Mouse (Mus musculus) neural tube, embryonic 15.5 days (tissue): Measurements from ENCODE around the gene Itga6. TPM values are rescaled to one million over a fixed set of nuclear protein-coding genes. Genes with fewer than 3 reads are reported as not detected.
A peak's percentile ranks its signal among the peaks of the same experiment; 100 is the strongest.

Experiments
- ATAC-seq: fragments of 200-750 bp; cut with Nextera tagmentation; 2 replicates; pipeline ENCODE4 v1.8.0; 2017; ENCODE audit warnings: mild to moderate bottlenecking, moderate TSS enrichment, moderate library complexity; ENCODE audit not compliant: low FRiP score
- H3K27ac ChIP-seq: fragments of 300-500 bp; sonication (generic); replicated peaks from 2 replicates; pipeline ENCODE4 v1.5.1; 2015; ENCODE audit warnings: mild to moderate bottlenecking, inconsistent platforms
- H3K27me3 ChIP-seq: fragments of 300-500 bp; sonication (generic); replicated peaks from 2 replicates; pipeline ENCODE4 v1.6.1; 2015; ENCODE audit warnings: inconsistent platforms
- H3K36me3 ChIP-seq: fragments of 300-500 bp; sonication (generic); 2 replicates; pipeline ENCODE4 v1.6.1; 2015; ENCODE audit warnings: inconsistent platforms
- H3K4me1 ChIP-seq: fragments of 300-500 bp; sonication (generic); 2 replicates; pipeline ENCODE4 v1.6.1; 2015; ENCODE audit warnings: inconsistent platforms
- H3K4me2 ChIP-seq: fragments of 300-500 bp; sonication (generic); 2 replicates; pipeline ENCODE4 v1.6.1; 2015; ENCODE audit warnings: inconsistent platforms, mild to moderate bottlenecking, moderate library complexity
- H3K4me3 ChIP-seq: fragments of 300-500 bp; sonication (generic); replicated peaks from 2 replicates; pipeline ENCODE4 v1.5.1; 2015; ENCODE audit warnings: mild to moderate bottlenecking, inconsistent platforms
- H3K9ac ChIP-seq: fragments of 300-500 bp; sonication (generic); replicated peaks from 2 replicates; pipeline ENCODE4 v1.6.1; 2015; ENCODE audit warnings: mild to moderate bottlenecking, inconsistent platforms
- H3K9me3 ChIP-seq: fragments of 300-500 bp; sonication (generic); replicated peaks from 2 replicates; pipeline ENCODE4 v1.6.1; 2016; ENCODE audit warnings: inconsistent platforms
- WGBS: fragments of 180-500 bp; shearing (Covaris S2); methylation state at CpG from one replicate; pipeline ENCODE4 v1.1.7; 2015; ENCODE audit warnings: mixed read lengths; 5-methylcytosine and 5-hydroxymethylcytosine counted together
- polyA plus RNA-seq: library from polyadenylated mRNA; unstranded; fragments of >200 nt; fragmentation: Nextera tagmentation; extraction: Ambion mirVana; gene quantifications from 2 replicates; pipeline ENCODE4 v1.2.1, GENCODE M21; 2015

The Itga6 gene
- polyA plus RNA-seq, 1 experiment from 2014 or later: 23.1 TPM

GRCm38 (mm10) chr2:71767019-71767610 is 21.7 kb downstream of the Itga6 start:
- ATAC-seq: no peak
- Histone ChIP-seq H3K4me3 (no peak overlapping the region), H3K27ac (no peak overlapping the region)

GRCm38 (mm10) chr2:71771762-71772161 is 26.3 kb downstream of the Itga6 start:
- H3K9ac ChIP-seq: no peak overlapping the region
- H3K36me3 ChIP-seq: no peaks in the 10 kb centered on the region
- no peak overlapping the region for H3K4me3 ChIP-seq
- peaks cover 15% of the 10 kb centered on the region for H3K4me1 ChIP-seq
- H3K27me3 ChIP-seq: no peaks in the 10 kb centered on the region
- ATAC-seq: no peak
- 93% methylated on average over 4 of the region's 4 CpGs for WGBS
- H3K27ac ChIP-seq: no peak overlapping the region
- H3K4me2 ChIP-seq: no peak overlapping the region
- no peaks in the 10 kb centered on the region for H3K9me3 ChIP-seq

More at GRCm38 (mm10) chr2:71767019-71767610, 21.7 kb downstream of the Itga6 start:
- 86% methylated on average over 6 of the region's 6 CpGs for whole genome bisulfite sequencing
- no peaks in the 10 kb centered on the region for H3K4me1 ChIP-seq
- no peaks in the 10 kb centered on the region for H3K27me3 ChIP-seq
- H3K9ac ChIP-seq: no peak overlapping the region
- no peak overlapping the region for H3K4me2 ChIP-seq
- no peaks in the 10 kb centered on the region for H3K36me3 ChIP-seq
- no peaks in the 10 kb centered on the region for H3K9me3 ChIP-seq

- Histone ChIP-seq H3K4me2 (no peak overlapping the region), H3K36me3 (no peaks in the 10 kb centered on the region), H3K27ac (no peak overlapping the region), H3K4me1 (peaks cover 15% of the 10 kb centered on the region), H3K4me3 (no peak overlapping the region), H3K9ac (no peak overlapping the region), H3K9me3 (no peaks in the 10 kb centered on the region), H3K27me3 (no peaks in the 10 kb centered on the region)
- no peak for ATAC-seq
- 92% methylated on average over 5 of the region's 5 CpGs for WGBS
These were observed 28.3 kb downstream of the Itga6 start for GRCm38 (mm10) chr2:71773714-71774113.

- 58% methylated on average over 10 of the region's 10 CpGs for WGBS
- H3K9ac ChIP-seq: no peak overlapping the region
- no peaks in the 10 kb centered on the region for H3K9me3 ChIP-seq
- no peaks in the 10 kb centered on the region for H3K27me3 ChIP-seq
- H3K4me1 ChIP-seq: peaks cover 15% of the 10 kb centered on the region
- peak overlapping the region; percentile 34; the same call in 1 of the 2 replicates for H3K4me2 ChIP-seq
- H3K4me3 ChIP-seq: no peak overlapping the region
- peak overlapping the region; percentile 65 for H3K27ac ChIP-seq
- H3K36me3 ChIP-seq: no peaks in the 10 kb centered on the region
- no peak for ATAC-seq
These were observed 29.0 kb downstream of the Itga6 start for GRCm38 (mm10) chr2:71774246-71774951.

GRCm38 (mm10) chr2:71775201-71775611 is 29.8 kb downstream of the Itga6 start:
- no peak overlapping the region for H3K9ac ChIP-seq
- 16% methylated on average over 9 of the region's 9 CpGs for WGBS
- ATAC-seq: peak; percentile 70
- peak overlapping the region; percentile 34 for H3K4me2 ChIP-seq
- no peaks in the 10 kb centered on the region for H3K9me3 ChIP-seq
- H3K27me3 ChIP-seq: no peaks in the 10 kb centered on the region
- no peak overlapping the region for H3K4me3 ChIP-seq
- H3K4me1 ChIP-seq: peaks cover 15% of the 10 kb centered on the region
- H3K27ac ChIP-seq: peak overlapping the region; percentile 65
- H3K36me3 ChIP-seq: no peaks in the 10 kb centered on the region

- peaks cover 15% of the 10 kb centered on the region for H3K4me1 ChIP-seq
- no peak overlapping the region for H3K4me3 ChIP-seq
- no peak overlapping the region for H3K9ac ChIP-seq
- ATAC-seq: no peak
- WGBS: 77% methylated on average over 5 of the region's 5 CpGs
- no peaks in the 10 kb centered on the region for H3K27me3 ChIP-seq
- H3K36me3 ChIP-seq: no peaks in the 10 kb centered on the region
- H3K27ac ChIP-seq: no peak overlapping the region
- no peak overlapping the region for H3K4me2 ChIP-seq
- H3K9me3 ChIP-seq: no peaks in the 10 kb centered on the region
These were observed 34.0 kb downstream of the Itga6 start for GRCm38 (mm10) chr2:71779266-71779888.

- H3K27ac ChIP-seq: no peak overlapping the region
- H3K9me3 ChIP-seq: no peaks in the 10 kb centered on the region
- H3K4me1 ChIP-seq: peaks cover 10% of the 10 kb centered on the region
- H3K4me2 ChIP-seq: no peak overlapping the region
- 70% methylated on average over 6 of the region's 6 CpGs for WGBS
- H3K27me3 ChIP-seq: no peaks in the 10 kb centered on the region
- no peak for ATAC-seq
- no peak overlapping the region for H3K9ac ChIP-seq
- H3K4me3 ChIP-seq: no peak overlapping the region
- no peaks in the 10 kb centered on the region for H3K36me3 ChIP-seq
These were observed 34.6 kb downstream of the Itga6 start for GRCm38 (mm10) chr2:71780016-71780415.

GRCm38 (mm10) chr2:71785260-71785659 is 39.8 kb downstream of the Itga6 start:
- H3K27ac ChIP-seq: no peak overlapping the region
- peaks cover 17% of the 10 kb centered on the region; the same call in 1 of the 2 replicates for H3K4me1 ChIP-seq
- 0 out of 2 replicates have a peak, but pooled peaks cover 6% of the 10 kb centered on the region for H3K27me3 ChIP-seq
- no peaks in the 10 kb centered on the region for H3K9me3 ChIP-seq
- 73% methylated on average over 3 of the region's 3 CpGs for WGBS
- no peak overlapping the region for H3K9ac ChIP-seq
- no peak overlapping the region for H3K4me3 ChIP-seq
- no peak overlapping the region for H3K4me2 ChIP-seq
- no peaks in the 10 kb centered on the region for H3K36me3 ChIP-seq
- no peak for ATAC-seq

GRCm38 (mm10) chr2:71786060-71786459 is 40.6 kb downstream of the Itga6 start:
- no peak for ATAC-seq
- peak overlapping the region; percentile 99 for H3K4me2 ChIP-seq
- H3K4me3 ChIP-seq: 0 out of 2 replicates have a peak overlapping the region, but pooled peaks have one; percentile 59
- 52% methylated on average over 5 of the region's 5 CpGs for WGBS
- H3K27ac ChIP-seq: no peak overlapping the region
- 0 out of 2 replicates have a peak, but pooled peaks cover 6% of the 10 kb centered on the region for H3K27me3 ChIP-seq
- no peaks in the 10 kb centered on the region for H3K36me3 ChIP-seq
- H3K4me1 ChIP-seq: peaks cover 17% of the 10 kb centered on the region; the same call in 1 of the 2 replicates
- H3K9ac ChIP-seq: no peak overlapping the region
- H3K9me3 ChIP-seq: no peaks in the 10 kb centered on the region

- ATAC-seq: peak; percentile 90
- Histone ChIP-seq H3K9me3 (no peaks in the 10 kb centered on the region), H3K27ac (peak overlapping the region; percentile 66), H3K36me3 (no peaks in the 10 kb centered on the region), H3K9ac (peak overlapping the region; percentile 59), H3K4me3 (peak overlapping the region; percentile 59), H3K4me1 (peaks cover 17% of the 10 kb centered on the region; the same call in 1 of the 2 replicates), H3K4me2 (peak overlapping the region; percentile 99), H3K27me3 (0 out of 2 replicates have a peak, but pooled peaks cover 6% of the 10 kb centered on the region)
- under 1% methylated on average over 38 of the region's 61 CpGs for WGBS
These were observed 41.3 kb downstream of the Itga6 start for GRCm38 (mm10) chr2:71786591-71787155.

- H3K9ac ChIP-seq: peak overlapping the region; percentile 59
- H3K27ac ChIP-seq: peak overlapping the region; percentile 66
- H3K9me3 ChIP-seq: no peaks in the 10 kb centered on the region
- peak; percentile 80 for ATAC-seq
- H3K27me3 ChIP-seq: 0 out of 2 replicates have a peak, but pooled peaks cover 6% of the 10 kb centered on the region
- WGBS: under 1% methylated on average over 40 of the region's 40 CpGs
- H3K4me3 ChIP-seq: peak overlapping the region; percentile 59
- H3K4me1 ChIP-seq: peaks cover 17% of the 10 kb centered on the region; the same call in 1 of the 2 replicates
- H3K36me3 ChIP-seq: no peaks in the 10 kb centered on the region
- H3K4me2 ChIP-seq: peak overlapping the region; percentile 99
These were observed 41.8 kb downstream of the Itga6 start for GRCm38 (mm10) chr2:71787156-71787590.
